Mouse (Mus musculus) urinary bladder, postnatal 10 days (tissue): ENCODE measurements at regions not wholly inside any gene's neighbourhood (a gene's known extent, or its start where the extent isn't known, plus 50 kb on each side); places are given as distances from the start of the nearest gene placed in this dataset.

Source experiments
- DNase-seq: peaks from one replicate; pipeline ENCODE4 v3.0.0; 2022; ENCODE audit warnings: low spot score

DNA sequence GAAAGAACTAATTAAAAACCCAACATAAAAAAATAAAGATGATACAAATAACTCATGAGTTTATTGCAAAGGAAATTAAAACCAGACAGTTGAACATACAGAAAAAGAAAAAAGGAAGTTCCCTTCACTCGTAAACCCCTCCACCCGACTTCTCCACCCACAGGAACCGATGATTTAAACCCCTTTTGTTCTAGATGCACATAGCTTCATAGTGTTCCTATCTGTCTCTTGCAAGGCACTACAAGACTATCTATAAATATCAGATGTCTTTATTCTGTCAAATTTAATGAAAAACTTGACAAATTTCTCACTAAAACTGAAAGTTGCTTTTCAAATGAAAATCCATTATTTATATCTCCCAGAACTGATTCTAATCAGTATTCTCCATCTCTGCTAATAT lies 100.2 kb downstream of the Kctd12 start:
- DNase-seq: no peak

DNA sequence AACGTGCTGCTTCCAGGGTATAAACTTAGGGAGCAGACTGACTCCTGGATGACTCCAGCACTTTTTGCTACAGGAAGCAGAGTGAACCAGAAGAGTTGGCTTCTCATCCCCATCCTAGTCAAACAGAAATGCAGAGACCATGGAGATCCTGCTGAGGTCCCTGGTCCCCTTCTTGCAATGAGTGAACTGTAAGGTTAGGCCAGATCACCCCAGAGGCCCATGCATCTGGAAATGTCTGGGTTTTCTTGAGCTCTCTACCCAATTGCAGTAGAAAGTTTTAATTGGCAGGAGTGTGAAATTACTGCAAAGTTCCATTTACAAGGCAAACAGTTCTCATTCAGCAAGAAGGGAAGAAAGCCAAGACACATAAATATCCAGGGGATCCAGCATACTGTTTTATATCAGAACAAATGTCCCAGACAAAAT lies 101.8 kb downstream of the Kctd12 start:
- DNase-seq: no peak

DNA sequence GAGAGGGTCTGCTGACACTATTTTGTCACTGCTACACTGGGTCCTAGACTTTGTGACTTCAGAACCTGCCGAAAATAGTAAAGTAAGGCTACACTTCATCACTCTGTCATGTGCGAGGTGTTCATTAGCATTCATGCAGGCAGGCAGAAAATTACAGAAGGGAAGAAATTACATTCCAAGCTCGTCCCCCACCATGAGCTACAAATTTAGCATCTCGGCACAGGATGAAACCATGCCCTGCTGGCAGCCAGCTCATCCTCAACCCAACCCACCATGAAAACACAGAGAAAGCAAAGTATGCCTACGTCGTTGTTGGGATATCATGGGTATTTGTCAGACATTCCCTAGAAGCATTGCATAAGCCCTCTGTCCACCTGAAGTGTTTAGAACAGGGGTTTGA lies 103.9 kb downstream of the Kctd12 start:
- DNase-seq: no peak

DNA sequence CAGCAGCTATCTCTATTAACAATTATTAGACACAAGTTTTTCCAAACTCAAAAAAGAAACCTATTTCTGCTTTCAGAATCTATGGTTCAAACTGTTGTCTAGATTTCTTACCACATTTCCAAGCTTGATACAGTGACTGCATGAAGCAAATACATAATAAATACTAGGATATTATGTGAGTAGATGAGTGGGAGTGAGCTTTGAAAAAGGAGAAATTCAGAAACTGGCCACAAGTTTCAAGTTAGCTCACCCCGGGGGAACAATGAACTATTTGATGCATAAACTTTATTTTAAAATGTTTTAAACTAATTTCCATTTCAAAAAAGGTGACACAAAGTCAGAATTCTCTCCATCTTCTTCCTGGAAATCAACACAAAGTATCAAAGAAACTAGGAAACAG lies 114.3 kb downstream of the Kctd12 start:
- no peak for DNase-seq

DNA sequence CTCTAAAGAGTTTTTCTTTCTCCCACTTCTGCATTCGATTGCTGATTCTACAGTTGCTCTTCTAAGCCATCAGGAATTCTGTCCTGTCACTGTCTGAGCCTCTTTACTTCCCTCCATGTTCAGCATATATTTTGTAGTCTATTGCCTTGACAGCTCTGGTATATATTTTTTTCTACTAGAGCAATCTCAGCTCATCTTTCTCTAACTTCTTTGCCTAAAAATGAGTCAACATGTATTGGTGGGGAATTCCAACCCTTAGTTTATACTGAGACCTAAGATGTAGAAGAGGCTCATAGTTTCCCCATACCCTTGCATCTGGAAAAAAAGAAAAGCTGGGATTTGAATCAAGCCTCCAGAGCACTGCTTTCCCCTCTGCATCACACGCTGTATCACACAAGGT lies 114.7 kb downstream of the Kctd12 start:
- no peak for DNase-seq

DNA sequence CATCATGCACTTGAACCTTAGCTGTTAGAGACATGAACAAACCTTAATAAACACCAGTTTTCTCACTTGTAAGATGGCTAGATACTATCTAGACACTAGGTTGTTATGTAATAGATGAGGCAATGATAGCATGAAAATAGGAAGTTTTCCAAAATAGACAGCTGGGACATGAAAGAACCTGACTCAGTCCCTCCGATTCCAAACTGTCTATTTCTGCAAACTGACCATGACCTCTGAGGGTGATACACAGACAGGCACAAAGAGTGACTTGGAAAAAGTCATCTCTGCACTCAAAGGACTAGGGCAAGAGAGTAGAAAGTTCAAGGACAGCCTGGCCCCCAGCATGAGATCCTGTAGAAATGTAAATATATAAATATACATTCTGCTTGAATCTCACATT lies 115.9 kb downstream of the Kctd12 start:
- DNase-seq: no peak

DNA sequence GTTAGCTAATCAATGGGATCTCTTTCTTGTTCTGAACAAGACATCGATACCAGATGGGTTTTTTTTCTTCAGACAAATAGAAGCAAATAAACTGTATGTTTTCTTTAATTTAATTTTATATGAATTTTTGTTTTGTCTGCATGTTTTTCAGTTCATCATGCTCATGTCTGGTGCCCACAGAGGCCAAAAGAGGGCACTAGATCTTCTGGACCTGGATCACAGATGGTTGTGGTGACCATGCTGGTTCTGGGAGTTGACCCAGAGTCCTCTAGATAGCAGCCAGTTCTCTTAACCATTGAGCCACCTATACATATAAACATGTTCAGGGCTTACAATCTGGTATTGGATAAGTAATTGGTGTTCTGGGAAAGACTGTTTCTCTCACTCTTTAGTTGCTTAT lies 120.7 kb downstream of the Kctd12 start:
- no peak for DNase-seq

DNA sequence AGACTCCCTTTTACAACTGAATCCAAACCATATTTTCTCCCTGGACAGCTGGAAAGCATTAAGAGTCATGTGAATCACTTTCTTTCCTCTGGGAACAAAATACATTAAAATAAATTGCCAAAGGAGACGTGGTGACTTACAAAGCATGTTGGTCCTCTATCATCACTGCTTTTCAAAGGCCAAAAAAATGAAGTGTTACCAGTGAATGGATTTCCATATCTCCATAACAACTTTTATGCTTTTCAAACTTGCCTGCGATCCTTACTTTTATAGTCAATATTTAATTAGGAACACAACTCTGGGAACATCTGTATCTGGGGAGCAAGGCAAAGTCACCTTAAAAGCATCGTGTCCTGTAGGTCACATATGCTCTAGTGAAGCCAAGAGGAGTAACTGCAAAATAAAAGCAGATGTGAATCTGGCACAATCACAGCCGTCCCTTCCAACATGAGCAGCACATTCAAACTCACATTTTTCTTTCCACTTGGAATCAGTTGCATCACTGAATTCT lies 123.0 kb downstream of the Kctd12 start:
- DNase-seq: no peak

DNA sequence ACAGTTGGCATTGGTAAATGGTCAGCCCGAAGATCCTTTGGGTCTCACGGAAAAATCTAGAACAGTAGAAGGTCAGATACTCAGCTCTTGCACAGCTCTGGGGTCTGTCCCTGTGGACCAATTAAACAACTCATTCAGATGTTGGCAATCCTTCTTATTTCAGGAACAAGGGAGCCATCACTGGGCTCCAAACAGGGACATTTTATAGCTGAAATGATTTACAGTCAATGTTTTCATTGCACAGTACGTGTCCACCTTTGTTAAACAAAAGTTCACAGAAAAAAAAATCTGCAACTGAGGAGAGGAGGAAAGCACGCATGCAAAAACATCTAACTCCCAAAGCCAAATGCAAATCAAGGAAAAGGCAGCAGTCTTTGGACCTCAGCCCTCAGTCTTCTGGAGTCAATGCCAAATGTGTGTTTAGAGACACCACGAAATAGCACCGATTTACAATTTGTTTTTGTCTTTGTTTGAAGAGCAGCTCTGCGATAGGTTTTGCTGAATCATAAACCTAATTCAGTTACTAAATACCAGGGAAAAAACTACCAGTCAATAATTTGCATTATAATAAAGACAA lies 127.1 kb downstream of the Kctd12 start:
- no peak for DNase-seq

DNA sequence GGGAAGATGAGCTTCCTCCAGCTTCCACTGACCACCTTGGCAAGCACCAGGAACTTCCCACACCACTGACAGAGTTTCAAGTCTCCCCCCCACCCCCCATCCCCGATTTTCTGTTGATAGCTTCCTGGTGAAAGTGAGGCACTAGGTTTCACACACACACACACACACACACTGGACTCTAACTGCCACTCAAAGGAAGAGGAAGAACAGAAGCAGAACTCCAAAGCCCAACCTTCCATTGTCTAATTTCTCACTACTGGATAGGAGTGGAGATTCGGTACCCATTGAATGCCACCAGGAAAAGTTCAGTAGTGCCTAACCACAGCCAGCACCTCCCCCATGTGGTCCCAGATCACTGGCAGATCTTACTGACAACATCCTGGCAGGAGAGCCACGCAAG lies 138.7 kb downstream of the Kctd12 start:
- no peak for DNase-seq

DNA sequence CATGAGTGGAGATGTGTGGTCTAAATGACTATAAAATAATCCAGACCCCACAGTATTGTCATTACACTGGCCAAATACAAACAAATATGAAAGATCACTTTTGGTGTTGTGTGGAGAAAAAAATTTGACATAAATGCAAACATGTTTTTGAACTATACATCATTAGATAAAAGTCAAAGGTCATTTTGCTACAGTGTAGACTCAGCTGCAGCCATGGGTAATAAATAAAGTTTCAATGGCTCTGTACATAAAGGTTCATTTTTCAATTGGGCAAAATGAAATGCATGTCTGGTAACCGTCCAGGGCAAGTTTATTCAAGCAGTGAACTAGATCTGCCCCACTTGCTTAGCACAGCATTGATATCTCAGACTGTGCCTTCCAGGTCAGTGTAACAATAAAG lies 144.8 kb downstream of the Kctd12 start:
- no peak for DNase-seq

DNA sequence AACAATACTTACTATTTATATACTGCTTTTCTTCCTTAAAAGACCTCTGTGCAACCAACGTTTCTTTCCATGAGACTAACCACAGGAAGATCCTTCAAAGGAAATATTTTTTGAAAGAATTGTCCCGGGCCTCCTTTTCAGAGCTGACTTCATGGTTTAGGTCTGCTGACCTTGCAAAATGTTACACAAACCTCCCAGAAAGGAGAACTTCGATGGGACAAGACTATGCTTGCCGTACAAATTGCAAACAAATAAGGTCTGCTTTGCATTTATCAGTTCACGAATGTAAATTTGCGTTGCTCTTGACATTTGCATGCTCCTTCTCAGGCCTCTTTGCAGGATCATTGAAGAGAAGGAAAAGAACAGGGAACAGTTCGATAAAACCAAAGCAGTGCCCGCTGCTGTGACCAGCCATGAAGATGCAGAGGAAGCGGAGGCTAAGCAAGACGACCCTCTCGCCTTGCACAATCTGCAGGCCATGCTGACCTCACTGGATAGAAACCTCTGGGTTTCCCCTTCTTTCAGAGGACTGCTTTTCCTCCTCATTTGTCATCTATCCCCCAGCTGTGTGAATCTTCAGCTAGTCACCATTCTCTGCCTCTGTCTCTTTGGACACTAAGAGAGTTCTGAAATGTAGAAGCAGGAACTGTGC lies 147.2 kb downstream of the Kctd12 start:
- DNase-seq: no peak

DNA sequence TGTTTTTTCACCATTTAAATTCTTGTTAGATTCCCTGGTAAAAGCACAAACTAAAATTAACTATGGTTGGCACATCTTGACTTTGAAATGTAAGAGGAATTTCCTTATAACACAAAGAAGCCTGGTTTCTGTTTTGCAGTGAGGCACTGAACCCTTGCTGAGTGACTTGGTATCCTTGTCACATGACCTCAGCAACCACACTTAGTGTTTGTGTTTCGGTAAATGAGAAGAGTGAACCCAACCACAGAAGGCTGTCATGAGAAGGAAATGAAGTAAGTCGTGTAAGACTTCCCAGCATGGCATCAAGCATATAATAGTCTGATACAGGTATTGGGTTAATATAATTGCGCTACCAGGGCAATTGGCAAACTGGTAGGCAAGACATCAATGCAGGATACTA lies 154.0 kb downstream of the Kctd12 start:
- no peak for DNase-seq

DNA sequence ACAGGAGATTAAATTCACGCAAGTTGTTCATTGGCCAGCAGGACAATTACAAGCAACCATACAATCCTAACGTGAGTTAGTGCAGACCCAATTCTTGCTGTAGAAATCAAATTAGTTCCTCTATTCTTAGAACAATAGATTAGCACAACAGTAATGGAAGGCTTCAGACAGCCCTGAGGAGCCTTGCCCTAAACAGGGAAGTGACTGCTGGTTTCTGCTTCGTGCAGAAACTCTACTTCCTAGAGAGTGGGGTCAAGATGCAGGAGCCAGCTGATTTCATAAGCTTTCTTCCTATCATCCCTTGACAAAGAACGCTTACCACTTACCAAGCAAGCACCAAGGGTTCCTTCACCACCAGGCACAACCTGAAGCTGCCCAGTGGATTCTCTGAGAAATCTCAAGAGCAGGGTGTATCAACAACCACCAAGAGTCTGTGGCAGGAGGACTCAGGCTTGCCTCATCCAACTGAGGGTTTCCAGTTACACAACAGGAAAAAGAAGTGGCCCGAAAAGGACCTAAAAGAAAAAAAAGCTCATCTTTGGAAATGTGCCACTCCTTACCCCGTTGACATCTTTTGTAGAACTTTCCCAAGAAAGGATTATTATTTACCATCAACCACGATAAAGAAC lies 154.6 kb downstream of the Kctd12 start:
- no peak for DNase-seq

DNA sequence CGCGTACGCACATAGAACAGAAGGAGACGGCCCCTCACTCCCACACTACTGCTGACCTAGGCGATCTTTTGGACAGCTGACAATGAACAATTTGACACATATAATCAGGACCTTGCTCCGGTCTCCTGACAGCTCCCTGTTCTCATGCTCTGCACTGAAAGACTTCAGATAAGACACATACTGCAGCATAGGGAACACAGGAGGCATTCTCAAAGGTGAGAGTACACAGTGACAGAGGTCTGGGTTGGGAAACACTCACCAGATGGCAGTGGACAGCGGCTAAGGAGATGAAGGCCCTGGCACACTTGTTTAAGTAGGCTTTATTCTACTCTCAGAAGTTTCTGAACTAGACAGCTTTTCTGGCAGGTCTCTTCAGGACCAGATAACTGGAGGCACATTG lies 156.9 kb downstream of the Kctd12 start:
- DNase-seq: no peak

DNA sequence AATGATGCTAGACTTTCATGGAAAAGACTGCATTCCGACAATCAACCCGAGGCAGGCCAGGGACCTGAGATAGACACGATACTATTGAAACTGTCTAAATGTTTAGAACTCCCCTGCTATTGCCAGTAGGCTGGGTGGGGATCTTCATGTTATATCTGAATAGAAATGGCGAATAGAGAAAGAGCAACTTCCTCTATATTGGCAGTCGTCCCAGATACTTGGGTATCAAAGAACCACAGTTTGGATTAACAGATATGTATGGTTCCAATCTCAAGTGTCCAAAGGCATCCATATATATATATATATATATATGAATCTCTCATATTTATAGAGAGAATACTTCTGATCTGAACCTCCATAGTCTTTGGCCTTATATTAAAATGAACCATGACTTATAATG lies 161.8 kb downstream of the Kctd12 start:
- DNase-seq: no peak

DNA sequence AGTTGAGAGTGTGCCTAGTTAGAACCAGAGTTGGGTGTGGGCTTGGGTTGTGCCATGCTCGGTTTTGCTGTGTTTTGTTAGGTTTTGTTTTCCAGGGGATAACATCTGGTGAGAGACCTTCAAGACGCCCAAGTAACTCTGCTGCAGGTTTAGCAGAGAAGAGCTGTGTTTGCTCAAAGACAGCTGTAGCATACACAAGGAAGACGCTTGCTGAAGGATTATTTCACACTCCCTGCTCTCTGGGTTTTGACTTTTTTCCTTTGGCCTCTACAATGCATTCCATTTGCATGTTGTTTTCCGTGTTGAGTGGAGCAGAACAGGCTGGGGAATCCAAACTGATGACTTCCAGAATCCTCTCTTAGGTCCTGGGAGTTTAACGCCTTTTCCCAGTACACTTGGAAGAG lies 170.8 kb downstream of the Kctd12 start:
- no peak for DNase-seq

DNA sequence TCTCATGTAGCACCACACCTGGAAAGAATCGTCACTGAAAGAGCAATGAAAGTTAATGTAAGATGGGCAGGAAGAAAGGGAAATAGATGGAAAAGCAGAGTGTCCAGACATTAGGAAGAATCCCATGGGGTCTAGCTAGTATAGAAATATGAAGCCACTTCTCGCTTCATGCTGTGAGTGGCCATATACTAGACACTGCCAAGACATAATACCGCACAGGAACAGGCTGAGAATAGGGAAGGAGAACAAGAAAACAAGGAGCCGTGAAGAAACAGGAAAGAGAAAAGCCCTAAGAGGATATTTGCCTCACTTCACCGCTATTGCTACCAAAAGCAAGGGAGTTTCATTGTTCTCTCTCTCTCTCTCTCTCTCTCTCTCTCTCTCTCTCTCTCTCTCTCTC lies 171.4 kb downstream of the Kctd12 start:
- DNase-seq: no peak

DNA sequence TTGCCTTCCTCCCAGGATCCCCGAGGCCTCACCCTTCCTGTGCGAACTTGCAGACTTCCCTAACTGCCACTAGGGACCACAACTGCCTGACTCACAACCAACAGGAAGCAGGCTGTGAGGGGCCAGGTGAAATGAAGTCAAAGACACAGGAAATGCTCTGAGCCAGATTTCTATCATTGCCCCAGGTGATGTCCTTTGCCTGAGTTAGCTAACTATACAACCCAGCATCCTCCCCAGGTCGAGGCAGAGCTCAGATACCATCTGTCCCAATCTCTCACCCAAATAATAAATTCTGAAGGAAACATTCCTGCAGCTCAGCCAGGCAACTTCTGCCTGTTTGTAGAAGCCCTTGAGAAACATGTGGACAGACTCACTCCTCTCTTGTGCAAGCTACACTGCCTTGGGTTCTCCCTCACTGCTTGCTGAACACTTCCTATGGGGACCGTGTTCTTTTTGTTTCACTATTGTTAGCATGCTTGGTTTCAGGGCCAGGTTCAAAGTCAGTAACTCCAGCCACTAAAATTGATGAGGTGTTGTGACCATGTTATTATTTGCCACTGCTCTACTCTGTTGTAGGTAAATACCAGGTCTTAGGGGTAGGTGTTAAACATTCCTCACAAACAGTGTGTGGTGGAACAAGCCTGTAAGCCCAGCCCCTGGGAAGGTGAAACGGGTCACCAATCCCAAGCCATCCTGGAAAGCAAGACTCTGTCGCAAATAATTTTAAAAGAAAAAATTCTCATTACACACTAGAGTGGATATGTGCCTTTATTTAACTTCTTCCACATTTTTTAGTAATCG lies 172.1 kb downstream of the Kctd12 start:
- no peak for DNase-seq

DNA sequence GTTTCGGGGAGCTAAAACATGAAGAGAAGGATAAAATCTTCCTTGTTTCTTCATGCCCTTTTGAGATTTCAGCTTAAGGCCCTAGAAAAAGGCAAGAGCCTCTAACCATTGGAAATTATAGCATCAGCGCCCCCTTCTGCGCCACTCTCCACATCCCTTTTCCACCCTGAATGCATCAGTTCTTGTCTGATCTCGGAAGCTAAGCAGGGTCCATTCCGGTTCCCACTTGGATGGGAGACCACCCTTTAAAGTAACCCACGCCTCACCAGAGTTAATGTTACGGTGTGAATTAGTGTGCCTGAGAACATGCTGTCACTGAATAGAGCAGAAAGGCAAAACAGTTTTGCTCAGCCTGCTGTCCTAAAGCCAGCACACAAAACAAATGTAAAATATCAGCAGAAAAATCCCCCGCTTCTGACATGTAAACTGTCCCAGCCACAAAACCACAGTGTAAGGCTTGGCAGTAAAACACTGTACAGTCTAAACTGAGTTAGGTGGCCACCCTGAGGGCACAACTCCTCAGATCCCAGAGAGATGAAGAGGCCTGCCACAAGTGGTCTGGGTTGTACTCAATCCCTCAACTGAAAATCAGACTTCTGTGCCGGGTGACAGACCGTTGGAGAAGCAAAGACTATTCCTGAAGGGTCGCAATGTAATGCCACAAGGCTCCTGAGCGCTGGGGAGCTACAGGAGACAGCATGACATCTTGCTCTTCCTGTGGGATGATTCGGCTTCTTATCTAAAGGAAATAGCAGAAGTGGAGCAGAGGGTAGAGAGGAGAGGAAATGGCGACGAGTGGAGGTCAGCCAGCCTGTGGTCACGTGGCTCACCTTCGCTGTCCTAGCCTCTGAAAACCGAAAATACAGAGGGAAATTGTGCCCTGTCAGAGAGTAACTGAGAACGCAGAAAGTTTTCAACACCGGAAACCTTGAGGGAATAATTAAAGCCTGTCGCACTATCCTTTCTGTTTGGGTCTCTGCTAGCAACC lies 176.2 kb downstream of the Kctd12 start:
- DNase-seq: no peak

DNA sequence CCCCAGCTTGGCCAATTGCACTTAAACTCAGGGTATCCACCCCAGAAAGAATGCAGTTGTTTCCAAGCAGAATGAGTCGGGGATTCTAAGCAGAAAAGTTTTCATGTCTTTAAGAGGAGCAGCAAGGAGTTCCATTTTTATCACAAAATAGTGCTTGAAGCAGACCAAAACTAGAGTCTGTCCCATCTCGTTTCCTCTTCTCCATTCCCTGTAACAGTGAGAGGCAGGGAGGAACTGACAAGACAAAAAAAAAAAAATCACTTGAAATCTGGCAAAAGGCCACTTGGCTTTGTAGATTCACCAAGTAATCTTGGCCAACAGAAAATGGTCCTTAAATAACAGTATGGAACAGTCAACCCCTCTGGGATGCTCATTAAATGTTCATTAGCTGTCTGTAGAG lies 186.8 kb downstream of the Kctd12 start:
- no peak for DNase-seq

DNA sequence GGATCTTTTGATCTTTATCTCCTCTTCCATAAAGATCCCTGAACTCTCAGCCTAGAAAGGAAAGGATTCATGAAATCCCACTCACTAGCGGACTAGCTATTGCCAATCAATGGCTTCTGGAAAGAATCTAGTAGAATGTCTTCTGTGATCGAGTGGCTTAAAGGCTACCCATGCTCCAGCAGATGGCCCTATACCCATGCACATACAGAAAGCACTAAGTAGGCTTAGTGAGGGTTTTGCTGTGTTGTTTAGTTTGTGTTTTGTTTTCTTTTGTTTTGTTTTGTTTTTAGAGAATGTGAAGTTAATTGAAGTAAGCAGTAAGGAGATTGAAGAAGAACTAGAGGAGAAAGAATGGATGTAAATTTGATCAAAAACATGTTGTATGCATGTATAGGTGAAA lies 187.5 kb downstream of the Kctd12 start:
- no peak for DNase-seq
